Mouse (Mus musculus): Measurements from ENCODE around the gene Dock9. TPM values are rescaled to one million over a fixed set of nuclear protein-coding genes. Genes with fewer than 3 reads are reported as not detected.

Dock9 gene
- polyA plus RNA-seq (2014; fragmentation: Nextera tagmentation; extraction: Ambion mirVana) = 4.2 and 4.7 TPM in 2 replicates

DNA sequence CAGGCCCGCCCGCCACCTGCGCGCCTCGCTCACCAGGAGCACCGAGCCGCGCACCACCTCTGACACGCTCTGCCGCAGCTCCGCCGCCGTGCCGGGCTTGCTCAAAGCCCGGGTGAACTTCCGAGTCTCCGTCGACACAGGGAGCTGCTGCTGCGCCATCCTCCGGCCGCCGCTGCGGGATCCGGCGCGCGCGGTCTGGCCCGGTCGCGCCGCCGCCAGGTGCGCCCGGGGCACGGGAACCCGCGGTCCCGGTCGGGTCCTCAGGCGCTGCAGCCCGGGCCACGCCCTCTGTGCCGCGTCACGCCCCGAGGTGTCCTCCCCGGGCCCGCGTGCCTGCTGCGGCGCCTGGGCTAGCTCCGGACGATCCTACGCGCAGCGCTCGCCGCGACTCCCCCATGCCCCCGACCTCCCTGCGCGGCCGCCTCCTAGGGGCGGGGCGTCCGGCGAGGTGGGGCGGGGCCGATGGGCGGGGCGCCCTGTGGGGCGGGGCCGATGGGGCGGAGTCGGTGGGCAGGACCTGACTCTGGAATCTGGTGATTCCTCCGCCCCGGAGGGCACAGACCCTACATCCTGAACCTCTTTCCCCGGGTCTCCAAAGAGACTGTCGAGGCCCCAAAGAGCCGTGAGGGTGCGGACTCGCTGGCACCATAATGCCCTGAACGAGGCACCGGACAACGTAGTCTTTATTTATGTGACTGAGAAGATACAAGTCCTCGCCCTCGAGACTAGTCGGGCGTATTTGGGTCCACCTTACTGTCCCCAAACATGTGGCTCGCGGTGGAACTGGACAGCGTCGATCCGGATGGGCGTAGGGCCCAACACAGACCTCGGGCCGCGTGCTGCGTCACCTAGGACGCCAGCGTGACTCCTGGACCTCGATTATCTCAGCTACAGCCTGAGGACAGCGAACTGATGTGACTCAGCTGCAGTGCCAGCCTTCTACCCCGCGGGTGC is at the start of gene Dock9:
Dock9 (minus strand) TSS at position 381 of the 954 bp plus-strand sequence.
- Histone ChIP-seq H3K27ac (ENCODE audit: low read depth, low read length) (0 out of 2 replicates have a peak within 1 kb of the TSS, but pooled peaks have one; percentile 4), H3K4me2 (ENCODE audit: low read depth, low read length, severe bottlenecking) (peak within 1 kb of the TSS; percentile 92), H3K4me3 (ENCODE audit: low read depth, low read length) (peak within 1 kb of the TSS; percentile 67), H3K27me3 (ENCODE audit: control insufficient read depth, insufficient read depth, low read length) (peaks cover 5% of the 10 kb centered on the region; the same call in 1 of the 2 replicates), H3K36me3 (ENCODE audit: control insufficient read depth, insufficient read depth, low read length) (no peaks in the 10 kb centered on the region), H3K9ac (ENCODE audit: low read length) (peak within 1 kb of the TSS; percentile 62), H3K9me3 (ENCODE audit: control insufficient read depth, low read length) (no peaks in the 10 kb centered on the region), H3K4me1 (replicated peaks; ENCODE audit: control insufficient read depth, insufficient read depth, low read length) (0 out of 2 replicates have a peak, but pooled peaks cover 4% of the 10 kb centered on the region)
- ATAC-seq (replicated peaks; ENCODE audit: low FRiP score) = peak; percentile 89
- WGBS = under 1% methylated on average over 102 of the region's 106 CpGs
- DNase-seq (ENCODE audit: low spot score) = peak; percentile 96

DNA sequence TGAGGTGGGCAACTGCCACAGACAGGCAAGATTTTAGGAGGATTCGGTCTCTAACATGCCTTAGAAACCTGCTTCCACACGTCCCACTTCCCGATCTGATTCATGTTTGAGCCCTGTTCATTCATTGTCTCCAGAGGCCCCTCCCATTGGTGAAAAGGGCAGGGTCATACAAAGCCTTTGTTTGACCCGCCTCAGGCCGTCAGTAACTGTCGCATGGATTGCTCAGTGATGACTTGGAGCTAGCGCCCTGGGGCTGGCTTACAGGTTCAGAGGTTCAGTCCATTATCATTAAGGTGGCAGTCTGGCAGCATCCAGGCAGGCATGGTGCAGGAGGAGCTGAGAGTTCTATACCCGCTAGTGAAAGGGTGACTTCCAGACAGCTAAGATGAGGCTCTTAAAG is 46.8 kb upstream of the Dock9 start:
- WGBS = 62% methylated on average over 8 of the region's 8 CpGs
- no peak overlapping the region for H3K27ac ChIP-seq (ENCODE audit: low read depth, low read length)
- H3K36me3 ChIP-seq (ENCODE audit: control insufficient read depth, insufficient read depth, low read length) = no peaks in the 10 kb centered on the region
- no peak overlapping the region for H3K4me3 ChIP-seq (ENCODE audit: low read depth, low read length)
- no peak overlapping the region for H3K9ac ChIP-seq (ENCODE audit: low read length)
- ATAC-seq (replicated peaks; ENCODE audit: low FRiP score) (no peak), DNase-seq (ENCODE audit: low spot score) (peak; percentile 32)
- H3K9me3 ChIP-seq (ENCODE audit: control insufficient read depth, low read length) = no peaks in the 10 kb centered on the region
- no peak overlapping the region for H3K4me2 ChIP-seq (ENCODE audit: low read depth, low read length, severe bottlenecking)
- no peaks in the 10 kb centered on the region for H3K27me3 ChIP-seq (ENCODE audit: control insufficient read depth, insufficient read depth, low read length)
- H3K4me1 ChIP-seq (replicated peaks; ENCODE audit: control insufficient read depth, insufficient read depth, low read length) = no peaks in the 10 kb centered on the region

DNA sequence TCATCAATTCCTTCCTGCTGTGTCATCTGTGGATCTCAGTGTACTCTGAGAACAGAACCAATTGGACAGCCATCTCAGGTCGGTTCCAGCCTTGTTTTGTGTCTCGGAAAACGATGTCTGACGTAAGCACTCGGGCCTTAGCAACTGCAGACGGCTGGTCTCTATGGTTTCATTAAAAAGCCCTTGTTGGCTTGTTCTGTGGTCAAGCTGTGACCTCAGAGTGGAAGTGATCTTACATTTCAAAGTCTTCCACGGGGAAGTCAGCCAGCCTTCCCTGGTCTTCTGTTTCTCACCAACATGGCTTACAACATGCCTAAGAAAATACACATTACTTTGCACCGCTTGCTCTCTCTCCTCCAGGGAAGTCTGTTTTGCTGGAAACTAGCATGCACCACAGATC is 42.6 kb upstream of the Dock9 start:
- Histone ChIP-seq H3K9ac (ENCODE audit: low read length) (no peak overlapping the region), H3K9me3 (ENCODE audit: control insufficient read depth, low read length) (peaks cover 6% of the 10 kb centered on the region), H3K4me2 (ENCODE audit: low read depth, low read length, severe bottlenecking) (no peak overlapping the region), H3K27me3 (ENCODE audit: control insufficient read depth, insufficient read depth, low read length) (no peaks in the 10 kb centered on the region), H3K27ac (ENCODE audit: low read depth, low read length) (no peak overlapping the region), H3K4me3 (ENCODE audit: low read depth, low read length) (no peak overlapping the region), H3K36me3 (ENCODE audit: control insufficient read depth, insufficient read depth, low read length) (no peaks in the 10 kb centered on the region), H3K4me1 (replicated peaks; ENCODE audit: control insufficient read depth, insufficient read depth, low read length) (no peaks in the 10 kb centered on the region)
- no peak for ATAC-seq (replicated peaks; ENCODE audit: low FRiP score)
- WGBS = 90% methylated on average over 8 of the region's 8 CpGs
- DNase-seq (ENCODE audit: low spot score) = peak; percentile 18

DNA sequence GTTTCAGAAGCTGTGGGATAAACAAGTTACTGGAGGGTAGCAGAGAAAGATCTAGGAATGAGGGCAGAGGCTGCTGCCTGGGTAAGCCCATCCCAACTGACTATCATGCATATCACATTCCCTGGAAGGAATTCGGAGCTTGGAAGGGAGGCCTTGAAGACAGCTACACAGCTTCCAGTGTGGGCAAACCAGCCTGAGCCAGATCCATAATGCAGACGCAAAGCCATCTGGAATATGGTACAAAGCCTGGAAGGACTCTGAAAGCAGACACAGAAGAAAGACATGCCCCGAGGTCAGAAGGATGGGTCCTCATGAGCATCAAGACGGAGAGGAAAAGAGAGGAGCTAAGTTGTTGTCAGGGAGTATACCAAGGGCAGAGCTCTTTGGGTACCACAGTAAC is 40.5 kb upstream of the Dock9 start:
- 82% methylated on average over 4 of the region's 4 CpGs for WGBS
- Histone ChIP-seq H3K9me3 (ENCODE audit: control insufficient read depth, low read length) (peaks cover 6% of the 10 kb centered on the region), H3K27ac (ENCODE audit: low read depth, low read length) (no peak overlapping the region), H3K36me3 (ENCODE audit: control insufficient read depth, insufficient read depth, low read length) (no peaks in the 10 kb centered on the region), H3K4me3 (ENCODE audit: low read depth, low read length) (no peak overlapping the region), H3K4me2 (ENCODE audit: low read depth, low read length, severe bottlenecking) (no peak overlapping the region), H3K9ac (ENCODE audit: low read length) (no peak overlapping the region), H3K4me1 (replicated peaks; ENCODE audit: control insufficient read depth, insufficient read depth, low read length) (no peaks in the 10 kb centered on the region), H3K27me3 (ENCODE audit: control insufficient read depth, insufficient read depth, low read length) (no peaks in the 10 kb centered on the region)
- ATAC-seq (replicated peaks; ENCODE audit: low FRiP score) (no peak), DNase-seq (ENCODE audit: low spot score) (peak; percentile 15)

DNA sequence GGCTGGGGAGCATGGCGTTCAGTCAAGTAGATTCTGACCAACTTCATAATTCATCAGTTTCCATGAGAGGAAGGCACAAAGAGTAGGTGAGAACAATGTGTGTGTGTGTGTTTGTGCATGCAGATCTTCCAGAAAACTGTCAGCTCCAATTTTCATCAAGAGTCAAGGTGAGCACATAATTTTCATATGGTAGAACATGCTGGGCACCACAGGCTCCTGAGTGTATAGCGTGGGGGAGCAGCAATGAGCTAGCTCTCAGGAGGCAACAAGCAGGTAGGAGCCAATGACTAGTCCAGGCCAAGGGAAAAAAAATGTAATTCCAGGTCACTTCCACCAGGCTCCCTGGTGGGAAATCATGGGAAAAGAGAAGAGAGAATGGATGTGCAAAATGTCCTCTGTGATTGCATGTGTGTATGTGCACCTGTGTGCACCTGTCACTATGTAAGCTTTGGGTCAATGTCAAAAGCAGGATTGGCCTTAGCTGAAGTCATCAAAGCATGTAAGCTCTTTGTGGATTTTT is 35.4 kb upstream of the Dock9 start:
- Histone ChIP-seq H3K9me3 (ENCODE audit: control insufficient read depth, low read length) (no peaks in the 10 kb centered on the region), H3K36me3 (ENCODE audit: control insufficient read depth, insufficient read depth, low read length) (no peaks in the 10 kb centered on the region), H3K27me3 (ENCODE audit: control insufficient read depth, insufficient read depth, low read length) (no peaks in the 10 kb centered on the region), H3K4me2 (ENCODE audit: low read depth, low read length, severe bottlenecking) (no peak overlapping the region), H3K27ac (ENCODE audit: low read depth, low read length) (no peak overlapping the region), H3K4me1 (replicated peaks; ENCODE audit: control insufficient read depth, insufficient read depth, low read length) (no peaks in the 10 kb centered on the region), H3K9ac (ENCODE audit: low read length) (no peak overlapping the region), H3K4me3 (ENCODE audit: low read depth, low read length) (no peak overlapping the region)
- no peak for ATAC-seq (replicated peaks; ENCODE audit: low FRiP score)
- WGBS = 94% methylated on average over 2 of the region's 2 CpGs
- no peak for DNase-seq (ENCODE audit: low spot score)

DNA sequence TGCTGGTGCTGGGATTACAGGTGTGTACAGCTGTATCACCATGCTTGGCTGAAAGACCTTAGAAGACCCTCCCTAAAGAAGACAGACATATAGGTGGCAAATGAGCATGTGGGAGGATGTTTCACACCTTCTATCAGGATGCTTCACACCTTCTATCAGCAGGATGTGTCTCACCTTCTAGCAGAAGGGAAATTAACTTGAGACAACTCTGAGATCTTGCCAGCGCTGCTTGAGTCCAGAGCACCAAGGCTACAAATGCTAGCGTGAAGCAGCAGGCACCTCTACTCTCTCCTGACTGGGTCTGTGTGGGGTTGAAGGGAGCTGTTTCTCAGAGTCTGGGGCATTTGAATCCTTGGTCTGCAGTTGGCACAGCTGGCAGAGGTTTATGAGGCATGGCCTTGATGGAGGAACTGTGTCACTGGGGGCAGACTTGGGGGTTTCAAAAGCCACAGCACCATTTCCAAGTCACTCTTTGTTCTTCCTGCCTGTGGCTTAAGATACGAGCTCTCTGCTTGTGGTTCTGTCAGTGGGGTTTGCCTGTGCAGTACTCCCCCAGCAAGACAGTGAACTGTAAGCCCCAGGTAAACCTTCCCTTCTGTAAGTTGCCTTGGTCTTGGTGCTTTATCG is 32.3 kb upstream of the Dock9 start:
- Histone ChIP-seq H3K4me2 (ENCODE audit: low read depth, low read length, severe bottlenecking) (no peak overlapping the region), H3K4me3 (ENCODE audit: low read depth, low read length) (no peak overlapping the region), H3K9me3 (ENCODE audit: control insufficient read depth, low read length) (no peaks in the 10 kb centered on the region), H3K27ac (ENCODE audit: low read depth, low read length) (no peak overlapping the region), H3K27me3 (ENCODE audit: control insufficient read depth, insufficient read depth, low read length) (no peaks in the 10 kb centered on the region), H3K36me3 (ENCODE audit: control insufficient read depth, insufficient read depth, low read length) (no peaks in the 10 kb centered on the region), H3K4me1 (replicated peaks; ENCODE audit: control insufficient read depth, insufficient read depth, low read length) (no peaks in the 10 kb centered on the region), H3K9ac (ENCODE audit: low read length) (no peak overlapping the region)
- no peak for ATAC-seq (replicated peaks; ENCODE audit: low FRiP score)
- DNase-seq (ENCODE audit: low spot score) = no peak
- WGBS = 88% methylated on average over 4 of the region's 4 CpGs

DNA sequence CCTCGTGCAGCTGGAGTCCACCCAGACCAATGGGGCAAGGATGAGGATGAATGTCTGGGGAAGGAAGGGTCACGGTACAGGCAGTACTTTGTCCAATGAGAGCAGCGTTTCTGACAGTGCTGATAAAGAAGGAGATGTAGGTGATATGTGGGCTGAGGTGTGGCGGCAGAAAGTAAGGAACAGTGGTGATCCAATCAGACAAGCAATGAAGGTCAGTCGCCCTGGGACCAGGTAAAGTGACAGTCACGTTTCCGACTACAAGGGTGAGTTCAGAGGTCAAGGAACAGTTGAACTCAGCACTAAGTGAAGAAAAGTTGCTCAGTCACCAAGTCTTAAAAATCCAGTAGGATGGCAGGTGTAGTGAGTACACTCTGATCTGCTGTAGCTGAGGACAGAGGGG is 29.5 kb upstream of the Dock9 start:
- WGBS = 84% methylated on average over 7 of the region's 7 CpGs
- H3K9ac ChIP-seq (ENCODE audit: low read length) = no peak overlapping the region
- no peak overlapping the region for H3K4me2 ChIP-seq (ENCODE audit: low read depth, low read length, severe bottlenecking)
- no peaks in the 10 kb centered on the region for H3K9me3 ChIP-seq (ENCODE audit: control insufficient read depth, low read length)
- no peaks in the 10 kb centered on the region for H3K27me3 ChIP-seq (ENCODE audit: control insufficient read depth, insufficient read depth, low read length)
- DNase-seq (ENCODE audit: low spot score) = no peak
- no peak overlapping the region for H3K4me3 ChIP-seq (ENCODE audit: low read depth, low read length)
- ATAC-seq (replicated peaks; ENCODE audit: low FRiP score) = no peak
- no peak overlapping the region for H3K27ac ChIP-seq (ENCODE audit: low read depth, low read length)
- no peaks in the 10 kb centered on the region for H3K36me3 ChIP-seq (ENCODE audit: control insufficient read depth, insufficient read depth, low read length)
- no peaks in the 10 kb centered on the region for H3K4me1 ChIP-seq (replicated peaks; ENCODE audit: control insufficient read depth, insufficient read depth, low read length)

DNA sequence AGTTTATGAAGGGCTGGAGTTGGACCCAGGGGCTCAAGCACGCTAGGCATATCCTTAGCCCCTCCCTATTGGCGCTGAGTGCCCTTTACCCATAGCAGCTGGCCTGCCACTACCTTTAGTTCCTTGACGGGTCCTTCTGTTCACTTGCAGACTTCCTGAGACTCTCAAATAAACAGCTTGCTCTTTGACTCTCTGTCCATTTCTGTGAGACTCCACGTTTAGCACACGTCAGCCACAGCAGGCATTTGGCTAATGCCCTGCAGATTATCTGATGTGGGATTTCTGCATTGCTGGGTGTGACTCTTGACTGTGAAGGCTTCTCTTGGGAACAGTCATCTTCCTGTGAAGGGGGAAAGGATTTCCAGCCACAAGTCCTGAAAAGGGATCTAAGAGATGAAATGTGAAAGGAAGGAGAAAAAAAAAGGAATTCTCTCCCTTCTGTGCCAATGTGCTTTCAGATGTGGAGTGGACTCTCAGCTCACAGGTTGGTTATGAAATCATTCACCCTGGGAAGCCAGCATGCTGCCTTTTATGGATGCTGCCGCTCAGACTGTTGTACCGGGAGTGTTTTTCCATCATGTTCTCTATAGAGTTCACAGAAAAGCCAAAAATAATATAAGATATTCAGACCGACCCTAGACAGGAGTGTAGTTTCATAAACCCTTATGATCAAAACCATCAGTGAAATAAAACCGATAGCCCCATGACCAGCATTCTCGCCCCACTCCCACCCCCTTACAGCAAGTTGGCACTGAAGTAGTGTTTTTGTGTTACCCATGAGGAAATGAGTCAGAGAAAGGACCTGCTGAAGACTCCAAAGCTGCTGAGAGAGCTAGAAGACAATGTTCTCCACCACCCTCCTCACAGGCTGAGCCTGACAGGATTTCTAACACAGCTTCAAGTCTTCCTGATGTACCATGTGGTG is 28.1 kb upstream of the Dock9 start:
- no peak overlapping the region for H3K4me3 ChIP-seq (ENCODE audit: low read depth, low read length)
- no peak overlapping the region for H3K9ac ChIP-seq (ENCODE audit: low read length)
- WGBS = 81% methylated on average over 10 of the region's 10 CpGs
- H3K36me3 ChIP-seq (ENCODE audit: control insufficient read depth, insufficient read depth, low read length) = no peaks in the 10 kb centered on the region
- H3K27me3 ChIP-seq (ENCODE audit: control insufficient read depth, insufficient read depth, low read length) = no peaks in the 10 kb centered on the region
- H3K27ac ChIP-seq (ENCODE audit: low read depth, low read length) = no peak overlapping the region
- ATAC-seq (replicated peaks; ENCODE audit: low FRiP score) (no peak), DNase-seq (ENCODE audit: low spot score) (no peak)
- no peaks in the 10 kb centered on the region for H3K4me1 ChIP-seq (replicated peaks; ENCODE audit: control insufficient read depth, insufficient read depth, low read length)
- no peaks in the 10 kb centered on the region for H3K9me3 ChIP-seq (ENCODE audit: control insufficient read depth, low read length)
- H3K4me2 ChIP-seq (ENCODE audit: low read depth, low read length, severe bottlenecking) = no peak overlapping the region

Data from forebrain, embryonic 11.5 days (tissue).